Mouse (Mus musculus) heart, adult 2 months (tissue): ENCODE measurements at regions not wholly inside any gene's neighbourhood (a gene's known extent, or its start where the extent isn't known, plus 50 kb on each side); places are given as distances from the start of the nearest gene placed in this dataset.

Experiments used
- CTCF ChIP-seq: fragments of 200-600 bp; IDR thresholded peaks from 2 replicates; pipeline ENCODE4 v1.8.1; 2022; ENCODE audit warnings: antibody characterized with exemption, mild to moderate bottlenecking, moderate library complexity
- EP300 ChIP-seq: fragments of 200-500 bp; IDR thresholded peaks from 2 replicates; pipeline ENCODE4 v1.6.1; 2011; ENCODE audit warnings: low read depth, low read length, control low read depth; ENCODE audit not compliant: insufficient read depth
- POLR2A ChIP-seq: fragments of 200-500 bp; IDR thresholded peaks from 2 replicates; pipeline ENCODE4 v1.6.1; 2011; ENCODE audit warnings: mild to moderate bottlenecking, low read depth, low read length, control low read depth; ENCODE audit not compliant: insufficient read depth

DNA sequence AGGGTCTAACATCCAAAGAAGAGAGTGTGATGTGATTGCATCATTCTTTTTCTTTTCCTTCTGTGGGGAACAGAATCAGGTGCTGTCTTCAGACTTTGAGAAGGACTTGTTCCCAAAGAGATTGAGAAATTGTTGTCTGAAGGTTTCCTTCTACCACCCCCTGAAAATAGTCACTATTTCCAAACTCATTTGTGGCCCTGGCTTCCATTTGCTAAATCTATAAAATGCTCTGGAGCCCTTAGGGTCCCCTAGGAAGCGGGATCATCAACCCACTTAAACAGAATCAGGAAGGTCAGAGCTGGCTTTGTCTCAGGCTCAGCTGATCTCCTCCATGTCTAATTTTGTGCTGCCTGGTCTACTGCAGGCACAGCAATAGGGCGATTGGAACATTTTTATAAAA lies 70.1 kb downstream of the Dact2 start:
- TF ChIP-seq CTCF (no peak), POLR2A (no peak), EP300 (no peak)
